Mouse (Mus musculus) kidney, adult 2 months (tissue): ENCODE results near the gene Slc35e2.

ENCODE experiments used
- CTCF ChIP-seq: fragments of 200-500 bp; conservative IDR thresholded peaks from 2 replicates; pipeline ENCODE4 v1.5.1; 2011; ENCODE audit warnings: low read depth, mild to moderate bottlenecking, control low read depth, low read length, moderate library complexity, mixed read lengths; ENCODE audit not compliant: insufficient read depth, insufficient read length
- POLR2A ChIP-seq: fragments of 200-500 bp; IDR thresholded peaks from one replicate; pipeline ENCODE4 v1.6.1; 2011; ENCODE audit warnings: low read depth, low read length, control low read depth

- TF ChIP-seq CTCF (no peak), POLR2A (no peak)
Measured at GRCm38 (mm10) chr4:155574931-155575330, 26.3 kb upstream of the Slc35e2 start.
